Mouse (Mus musculus): ENCODE measurements at regions not wholly inside any gene's neighbourhood (a gene's known extent, or its start where the extent isn't known, plus 50 kb on each side); places are given as distances from the start of the nearest gene placed in this dataset.

DNA sequence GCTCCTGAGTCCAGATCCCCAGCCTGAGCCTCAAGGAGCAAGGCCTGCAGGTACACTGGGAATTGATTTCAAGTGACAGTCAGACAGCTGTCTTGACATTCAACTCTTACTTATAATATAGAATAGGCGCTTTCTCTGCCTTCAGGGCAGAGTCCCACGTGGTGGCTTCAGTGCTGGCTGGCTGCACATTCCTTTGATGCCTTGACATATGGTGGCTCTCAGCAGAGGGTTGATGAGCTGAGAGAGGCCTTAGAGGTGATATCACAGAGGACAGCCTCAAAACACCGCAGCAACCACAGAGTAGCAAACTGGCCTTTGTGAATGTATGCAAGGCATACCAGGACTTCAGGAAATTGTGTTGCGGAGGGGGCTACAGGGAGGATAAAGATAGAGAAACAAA is 243.4 kb downstream of the Tle3 start:
- TF ChIP-seq POLR2A (IDR thresholded peaks at IDR 0.05; ENCODE audit: insufficient read depth, low read length) (no peak), CTCF (IDR thresholded peaks at IDR 0.05; ENCODE audit: low read depth, low read length) (no peak), EP300 (IDR thresholded peaks at IDR 0.05; ENCODE audit: insufficient read depth, low read depth, low read length) (no peak)
